Mouse (Mus musculus): ENCODE data around the gene Smim5. TPM values are rescaled to one million over a fixed set of nuclear protein-coding genes. Genes with fewer than 3 reads are reported as not detected.

Smim5 gene
- polyA plus RNA-seq, 1 experiment, result 2.1 TPM

- Histone ChIP-seq H3K9me3 (ENCODE audit: control insufficient read depth, low read length) (no peaks in the 10 kb centered on the region), H3K36me3 (ENCODE audit: control insufficient read depth) (peaks cover 87% of the 10 kb centered on the region), H3K4me3 (replicated peaks) (no peak overlapping the region), H3K27me3 (ENCODE audit: control insufficient read depth) (no peaks in the 10 kb centered on the region), H3K4me1 (ENCODE audit: control insufficient read depth) (peaks cover 3% of the 10 kb centered on the region)
- TF ChIP-seq GATA1 (IDR thresholded peaks at IDR 0.05; ENCODE audit: low read length), result no peak
- TF ChIP-seq TAL1 (IDR thresholded peaks at IDR 0.05; ENCODE audit: low read length), result no peak
Measured at GRCm38 (mm10) chr11:115955195-115955858, 55.6 kb downstream of the Smim5 start.

Other genes starting within 250 kb of the Smim5 start
- gene Grb2, start 191.4 kb upstream of the Smim5 start, polyA plus RNA-seq (2012), result 3.4 and 3.8 TPM in 2 replicates
- 6.1 and 6.3 TPM in 2 replicates for gene Tmem94, start 134.5 kb upstream of the Smim5 start, polyA plus RNA-seq (2012)
- 10.9 and 12.1 TPM in 2 replicates for gene Caskin2, start 86.3 kb upstream of the Smim5 start, polyA plus RNA-seq (2012)
- gene Tsen54, start 85.2 kb upstream of the Smim5 start, polyA plus RNA-seq (2012), result 3.4 and 4.5 TPM in 2 replicates
- 2.1 and 2.3 TPM in 2 replicates for gene Llgl2, start 75.9 kb upstream of the Smim5 start, polyA plus RNA-seq (2012)
- not detected in 2 replicates for gene Myo15b, start 41.6 kb upstream of the Smim5 start, polyA plus RNA-seq (2012)
- 0.09 and 0.28 TPM in 2 replicates for gene Smim6, start 12.1 kb downstream of the Smim5 start, polyA plus RNA-seq (2012)
- 3.0 and 3.7 TPM in 2 replicates for gene Sap30bp, start 33.3 kb downstream of the Smim5 start, polyA plus RNA-seq (2012)
- 1.4 and 2.3 TPM in 2 replicates for gene Recql5, start 33.5 kb downstream of the Smim5 start, polyA plus RNA-seq (2012)
- 0.01 TPM in 1 of 2 replicates, not detected in the other for gene Itgb4, start 74.7 kb downstream of the Smim5 start, polyA plus RNA-seq (2012)
- 1.5 and 1.9 TPM in 2 replicates for gene Galk1, start 112.8 kb downstream of the Smim5 start, polyA plus RNA-seq (2012)
- 117 and 150 TPM in 2 replicates for gene H3f3b, start 128.0 kb downstream of the Smim5 start, polyA plus RNA-seq (2012)
- 3.6 and 3.8 TPM in 2 replicates for gene Unk, start 130.4 kb downstream of the Smim5 start, polyA plus RNA-seq (2012)
- gene Unc13d, start 178.0 kb downstream of the Smim5 start, polyA plus RNA-seq (2012), result 14.5 and 18.2 TPM in 2 replicates
- gene Wbp2, start 187.0 kb downstream of the Smim5 start, polyA plus RNA-seq (2012), result 142 and 153 TPM in 2 replicates
- 0.10 and 0.17 TPM in 2 replicates for gene Trim47, start 227.2 kb downstream of the Smim5 start, polyA plus RNA-seq (2012)
- gene Trim65, start 231.2 kb downstream of the Smim5 start, polyA plus RNA-seq (2012), result 0.04 and 0.08 TPM in 2 replicates
- gene Mrpl38, start 238.9 kb downstream of the Smim5 start, polyA plus RNA-seq (2012), result 7.7 and 8.4 TPM in 2 replicates